Comparison of ENCODE assay signal across 23 mouse cellular contexts in the genomic region with DNA sequence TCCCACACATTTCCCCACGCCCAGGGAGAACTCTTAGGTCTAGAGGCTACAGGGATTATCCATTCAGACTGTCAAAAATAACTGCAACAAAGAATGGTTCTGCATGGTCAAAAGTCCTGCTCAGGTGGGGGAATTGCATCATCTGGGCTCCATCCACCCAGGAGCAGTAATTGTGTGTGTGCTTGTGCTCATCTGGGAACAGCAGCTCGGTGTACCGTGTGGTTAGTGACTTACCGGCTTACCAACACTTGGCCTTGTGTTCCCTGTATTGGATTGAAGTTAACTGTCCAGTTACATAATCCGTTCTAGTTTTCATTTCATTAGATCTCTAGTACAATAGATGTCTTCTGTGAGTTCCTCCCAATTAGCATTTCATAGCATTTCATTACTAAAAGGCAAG.
A peak's percentile ranks its signal among the peaks of the same experiment; 100 is the strongest.
DNase-seq lines count a peak whose midpoint lies in the region; ATAC-seq and TF ChIP-seq lines count a peak whose summit lies in the region.
"Had no signal": no experiment of that assay in that cellular context is flagged by ENCODE, and none has a peak within 500 bp of the region (broad histone marks: within the 10 kb centered on the region; RNA-seq: fewer than 3 reads in every experiment).

No protein-coding gene starts in this region.

- H3K4me2 ChIP-seq in kidney, postnatal 0 days (ENCODE audit: low read length), result peak overlapping the region; percentile 47; the same call in 1 of the 2 replicates
- no peak overlapping the region for H3K4me2 ChIP-seq in kidney, embryonic 16.5 days (replicated peaks; ENCODE audit: low read depth, low read length)
- H3K4me2 ChIP-seq: heart, embryonic 11.5 days had no signal

- no peak overlapping the region for H3K27ac ChIP-seq in kidney, postnatal 0 days
- no peak overlapping the region for H3K27ac ChIP-seq in kidney, embryonic 16.5 days (ENCODE audit: low read length)
- H3K27ac ChIP-seq: embryonic facial prominence, embryonic 10.5 days; embryonic facial prominence, embryonic 13.5 days; forebrain, embryonic 10.5 days; forebrain, embryonic 15.5 days; hindbrain, embryonic 10.5 days; hindbrain, embryonic 14.5 days; hindbrain, postnatal 0 days had no signal

- H3K9me3 ChIP-seq in kidney, postnatal 0 days (replicated peaks; ENCODE audit: low read length), result no peaks in the 10 kb centered on the region
- H3K9me3 ChIP-seq in kidney, embryonic 16.5 days (ENCODE audit: low read length), result no peaks in the 10 kb centered on the region
- H3K9me3 ChIP-seq: embryonic facial prominence, embryonic 10.5 days; embryonic facial prominence, embryonic 13.5 days; forebrain, embryonic 10.5 days; forebrain, embryonic 15.5 days; hindbrain, embryonic 10.5 days had no signal

- no peak for DNase-seq in kidney, postnatal 0 days (ENCODE audit: low spot score)
- DNase-seq in Muller cell, postnatal 12 days (ENCODE audit: inconsistent ontology term), result peak; percentile 43
- DNase-seq in fat pad, adult 2 months (ENCODE audit: extremely low read depth, low read depth, low spot score), result peak; percentile 63
- DNase-seq in retina, postnatal 1 day, result peak; percentile 55
- no peak for DNase-seq in frontal cortex, postnatal 10 days (ENCODE audit: low spot score in 2 of 2)
- DNase-seq: cerebellum, adult 18-20 months; cerebellum, adult 9-10 months; gastrocnemius, postnatal 10 days; gastrocnemius, postnatal 36 days; heart, adult 11 months had no signal

- TF ChIP-seq CTCF in kidney, postnatal 0 days (IDR thresholded peaks at IDR 0.05; ENCODE audit: low read depth), result no peak

- no peaks in the 10 kb centered on the region; the same call in 1 of the 2 replicates for H3K4me1 ChIP-seq in kidney, postnatal 0 days (replicated peaks; ENCODE audit: insufficient read depth, low read length)
- peaks cover 6% of the 10 kb centered on the region; the same call in 1 of the 2 replicates for H3K4me1 ChIP-seq in kidney, embryonic 16.5 days (ENCODE audit: insufficient read depth, low read length)

- ATAC-seq in kidney, postnatal 0 days (replicated peaks; ENCODE audit: low FRiP score, low read depth), result no peak
- no peak for ATAC-seq in kidney, embryonic 16.5 days (ENCODE audit: low FRiP score, low TSS enrichment)
- ATAC-seq: activated CD4-positive, CD25-positive, alpha-beta regulatory T cell, adult 4 months; CD4-positive, CD25-positive, alpha-beta regulatory T cell, adult 4 months; forebrain, embryonic 15.5 days; hindbrain, postnatal 0 days; inflammation-experienced regulatory T-cells, adult 6 months had no signal

- no peak overlapping the region for H3K4me3 ChIP-seq in kidney, postnatal 0 days (replicated peaks; ENCODE audit: low read depth, low read length)
- no peak overlapping the region for H3K4me3 ChIP-seq in kidney, embryonic 16.5 days (ENCODE audit: low read length)
- H3K4me3 ChIP-seq: embryonic facial prominence, embryonic 10.5 days; embryonic facial prominence, embryonic 13.5 days; erythroblast, embryonic 14.5 days; forebrain, embryonic 15.5 days; hindbrain, embryonic 10.5 days had no signal

- no peak overlapping the region for H3K9ac ChIP-seq in kidney, postnatal 0 days (ENCODE audit: low read depth, low read length)
- H3K9ac ChIP-seq in kidney, embryonic 16.5 days (replicated peaks; ENCODE audit: low read length), result no peak overlapping the region
- H3K9ac ChIP-seq: embryonic facial prominence, embryonic 13.5 days; forebrain, embryonic 15.5 days; hindbrain, embryonic 14.5 days had no signal

- 51% methylated on average over 5 of the region's 5 CpGs for WGBS in kidney, postnatal 0 days
- 49% methylated on average over 5 of the region's 5 CpGs for WGBS in kidney, embryonic 16.5 days

- H3K36me3 ChIP-seq in kidney, postnatal 0 days (ENCODE audit: insufficient read depth, low read length), result no peaks in the 10 kb centered on the region
- H3K36me3 ChIP-seq in kidney, embryonic 16.5 days (ENCODE audit: insufficient read depth, low read length), result no peaks in the 10 kb centered on the region
- H3K36me3 ChIP-seq: embryonic facial prominence, embryonic 10.5 days; embryonic facial prominence, embryonic 13.5 days; forebrain, embryonic 10.5 days; forebrain, embryonic 15.5 days; hindbrain, embryonic 10.5 days had no signal

- H3K27me3 ChIP-seq in kidney, postnatal 0 days (ENCODE audit: insufficient read depth, low read length), result no peaks in the 10 kb centered on the region
- H3K27me3 ChIP-seq in kidney, embryonic 16.5 days (ENCODE audit: insufficient read depth, low read length), result no peaks in the 10 kb centered on the region
- H3K27me3 ChIP-seq: forebrain, embryonic 15.5 days had no signal

Comparison
In these comparisons a context has a peak if more than half of its experiments do, and no peak if none do; other contexts are left out.
1. DNase-seq: peak in Muller cell, postnatal 12 days (single experiment), fat pad, adult 2 months (single experiment) and retina, postnatal 1 day (single experiment); none in kidney, postnatal 0 days (single experiment) and frontal cortex, postnatal 10 days (0 of 2).